Mouse (Mus musculus) ES-E14 (cell line): ENCODE measurements around the gene Rag1. TPM values are rescaled to one million over a fixed set of nuclear protein-coding genes. Genes with fewer than 3 reads are reported as not detected.
A peak's percentile ranks its signal among the peaks of the same experiment; 100 is the strongest.

ENCODE experiments used
- DNase-seq: peaks from one replicate; pipeline ENCODE4 v3.0.0-alpha.2; 2013; ENCODE audit warnings: low read depth, low spot score
- H3K27ac ChIP-seq: 2 replicates; pipeline ENCODE4 v1.5.1; 2012; ENCODE audit warnings: low read depth, mild to moderate bottlenecking, low read length, moderate library complexity, mixed read lengths; ENCODE audit not compliant: poor library complexity, insufficient read depth, severe bottlenecking
- H3K36me3 ChIP-seq: 2 replicates; pipeline ENCODE4 v1.6.1; 2012; ENCODE audit warnings: mild to moderate bottlenecking, low read length, moderate library complexity, mixed read lengths; ENCODE audit not compliant: control insufficient read depth, poor library complexity, insufficient read depth, severe bottlenecking
- H3K4me1 ChIP-seq, 2 experiments: fragments of 150-350 bp in 1 of 2; sonication (generic) in 1 of 2; 2 replicates each; pipeline ENCODE4 v1.6.1; 2012; ENCODE audit warnings: low read length in 2 of 2, mild to moderate bottlenecking in 1 of 2, mixed read lengths in 1 of 2; ENCODE audit not compliant: control insufficient read depth in 2 of 2, insufficient read depth in 2 of 2, poor library complexity in 1 of 2
- H3K4me3 ChIP-seq, 2 experiments: fragments of 150-350 bp in 1 of 2; sonication (generic) in 1 of 2; 2 replicates each; pipeline ENCODE4 v1.5.1; 2012; ENCODE audit warnings: low read length in 2 of 2, low read depth in 1 of 2, mild to moderate bottlenecking in 1 of 2, mixed read lengths in 1 of 2; ENCODE audit not compliant: insufficient read depth in 1 of 2, poor library complexity in 1 of 2, severe bottlenecking in 1 of 2
- H3K9ac ChIP-seq: 2 replicates; pipeline ENCODE4 v1.6.1; 2012; ENCODE audit warnings: low read depth, mild to moderate bottlenecking, low read length, mixed read lengths; ENCODE audit not compliant: poor library complexity, insufficient read depth, severe bottlenecking
- H3K9me3 ChIP-seq: fragments of 150-350 bp; sonication (generic); 2 replicates; pipeline ENCODE4 v1.6.1; 2012; ENCODE audit warnings: low read depth, mild to moderate bottlenecking, low read length; ENCODE audit not compliant: control insufficient read depth, insufficient read depth
- CHD2 ChIP-seq: IDR thresholded peaks from 2 replicates; pipeline ENCODE4 v1.6.1; 2014; ENCODE audit warnings: mild to moderate bottlenecking, low read depth, low read length, inconsistent platforms
- HCFC1 ChIP-seq: IDR thresholded peaks from 2 replicates; pipeline ENCODE4 v1.6.1; 2012; ENCODE audit warnings: low read length, inconsistent platforms, borderline replicate concordance; ENCODE audit not compliant: insufficient read depth
- MAFK ChIP-seq: IDR thresholded peaks from 2 replicates; pipeline ENCODE4 v1.6.1; 2014; ENCODE audit warnings: mild to moderate bottlenecking, low read depth, low read length, inconsistent platforms; ENCODE audit not compliant: insufficient read depth
- ZC3H11A ChIP-seq: IDR thresholded peaks from 2 replicates; pipeline ENCODE4 v1.6.1; 2012; ENCODE audit warnings: low read depth, mild to moderate bottlenecking, inconsistent platforms, low read length, borderline replicate concordance
- ZNF384 ChIP-seq: IDR thresholded peaks from 2 replicates; pipeline ENCODE4 v1.6.1; 2012; ENCODE audit warnings: low read depth, low read length, inconsistent platforms
- in situ Hi-C, 2 experiments: fragments of 600-800 bp; cut with MboI; formaldehyde crosslinking; loops; one replicate each; pipeline ENCODE4 v1.15.1; 2025; ENCODE audit warnings: low sequenced_read_pairs in 2 of 2, inconsistent platforms in 1 of 2; ENCODE audit not compliant: unreplicated experiment in 2 of 2
- total RNA-seq: library from RNA; depleted of rRNA; stranded (reverse); fragments of 300-350 nt; gene quantifications from 2 replicates; pipeline ENCODE4 v1.2.3, GENCODE M21; 2012

The Rag1 gene
- total RNA-seq, 1 experiment = not detected

DNA sequence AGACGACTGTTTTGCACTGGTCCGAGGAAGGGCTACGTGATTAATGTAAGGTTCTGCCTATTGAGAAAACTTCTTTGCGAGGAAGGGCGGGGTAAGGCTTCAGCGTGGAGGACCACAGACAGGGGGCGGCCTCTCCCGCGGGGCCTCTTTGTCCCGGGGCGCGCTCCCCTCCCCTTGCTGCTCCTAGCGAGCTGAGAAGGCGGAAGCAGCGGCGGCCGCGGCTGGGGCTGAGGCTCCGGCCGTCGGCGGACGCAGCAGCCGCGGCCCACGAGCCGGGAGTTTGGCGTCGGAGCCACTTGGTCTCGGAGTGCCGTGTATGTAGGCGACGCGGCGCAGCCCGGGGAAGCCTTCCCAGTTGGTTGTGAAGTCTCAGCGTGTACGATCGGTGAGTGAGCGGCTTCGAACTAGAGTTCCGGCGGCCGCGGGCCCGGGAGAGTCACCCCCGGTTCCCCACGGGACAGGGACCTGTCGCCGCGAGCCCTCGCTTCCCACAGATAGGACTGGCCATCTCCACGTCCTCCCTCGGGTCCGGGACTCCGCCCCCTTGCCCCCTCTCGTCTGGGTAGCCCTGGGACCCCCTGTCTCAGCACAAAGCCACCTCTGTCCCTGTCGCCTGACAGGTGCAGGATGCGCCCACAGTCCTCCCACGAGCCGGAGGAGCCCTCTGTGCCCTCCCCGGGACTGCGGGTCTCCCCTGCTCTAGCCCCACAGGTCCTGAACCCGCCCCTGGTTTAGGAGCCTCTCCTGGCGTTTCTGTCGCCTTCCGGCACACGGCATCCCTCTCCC, 29.1 kb upstream of the Rag1 start, which contains the start of gene Traf6:
Gene Traf6, plus strand, starts transcription at position 194 of the 786 bp plus-strand sequence.
- H3K9ac ChIP-seq = peak within 1 kb of the TSS; percentile 94
- peak; percentile 56; the same call in 1 of the 2 replicates for TF ChIP-seq HCFC1
- no peak for TF ChIP-seq ZNF384
- no peaks in the 10 kb centered on the region for H3K36me3 ChIP-seq
- no peak within 1 kb of the TSS for H3K27ac ChIP-seq
- H3K4me1 ChIP-seq = no peaks in the 10 kb centered on the region
- peak within 1 kb of the TSS; percentile 93 to 95 for H3K4me3 ChIP-seq
- no peaks in the 10 kb centered on the region for H3K9me3 ChIP-seq
- in situ Hi-C loops = no loop called here
- peak; percentile 60 for DNase-seq

DNA sequence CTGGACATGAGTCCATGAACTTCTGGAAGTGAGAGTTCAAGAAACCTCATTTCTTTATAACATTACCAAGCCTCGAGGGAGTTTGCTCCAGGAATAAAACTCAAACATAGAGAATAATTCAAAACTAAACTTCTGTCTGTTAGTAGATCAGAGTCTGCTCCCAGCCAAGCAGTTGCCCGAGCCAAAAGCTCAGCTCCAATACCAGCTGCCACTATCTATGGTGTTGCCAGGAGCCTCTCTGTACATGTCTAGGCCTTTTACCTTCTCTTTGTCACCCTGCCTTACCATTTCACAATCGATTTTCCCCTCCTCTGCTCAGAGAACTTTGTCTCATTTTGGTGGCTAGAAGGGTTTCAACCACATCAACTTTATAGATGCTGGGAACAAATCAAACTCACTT, 24.2 kb upstream of the Rag1 start:
- TF ChIP-seq MAFK = no peak
- TF ChIP-seq ZNF384 = no peak
- TF ChIP-seq ZC3H11A = no peak
- H3K27ac ChIP-seq = no peak overlapping the region
- H3K9ac ChIP-seq = no peak overlapping the region
- no peak overlapping the region for H3K4me3 ChIP-seq
- in situ Hi-C loops = no loop called here
- H3K9me3 ChIP-seq = no peaks in the 10 kb centered on the region
- no peaks in the 10 kb centered on the region; a peak in 1 of 4 replicates for H3K4me1 ChIP-seq
- no peak for DNase-seq
- H3K36me3 ChIP-seq = no peaks in the 10 kb centered on the region

DNA sequence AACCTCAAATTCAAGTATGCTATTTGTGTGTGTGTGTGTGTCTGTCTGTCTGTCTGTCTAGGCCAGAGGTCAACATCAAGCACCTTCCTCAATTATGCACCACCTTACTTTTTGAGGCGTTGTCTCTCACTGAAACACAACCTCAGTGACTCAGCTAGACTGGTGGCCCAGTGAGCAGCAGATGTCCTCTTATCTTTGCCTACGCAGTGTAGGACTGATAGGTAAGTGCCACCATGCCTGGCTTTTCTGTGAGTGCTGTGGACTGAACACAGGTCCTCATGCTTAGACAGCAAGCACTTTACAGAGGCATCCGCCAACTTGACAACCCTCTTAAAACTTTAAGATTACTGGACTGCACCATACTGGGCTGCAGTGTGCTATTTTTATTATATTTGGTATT, 19.4 kb upstream of the Rag1 start:
- in situ Hi-C loops = no loop called here
- no peak for DNase-seq
- no peak for TF ChIP-seq CHD2
- no peak for TF ChIP-seq ZNF384
- no peak for TF ChIP-seq HCFC1
- TF ChIP-seq MAFK = no peak
- TF ChIP-seq ZC3H11A = no peak
- H3K9me3 ChIP-seq = no peaks in the 10 kb centered on the region
- H3K36me3 ChIP-seq = no peaks in the 10 kb centered on the region
- H3K4me1 ChIP-seq = peaks cover 2 to 9% of the 10 kb centered on the region in 2 experiments; a peak in 2 of 4 replicates
- no peak overlapping the region for H3K9ac ChIP-seq
- H3K27ac ChIP-seq = no peak overlapping the region
- H3K4me3 ChIP-seq = no peak overlapping the region

DNA sequence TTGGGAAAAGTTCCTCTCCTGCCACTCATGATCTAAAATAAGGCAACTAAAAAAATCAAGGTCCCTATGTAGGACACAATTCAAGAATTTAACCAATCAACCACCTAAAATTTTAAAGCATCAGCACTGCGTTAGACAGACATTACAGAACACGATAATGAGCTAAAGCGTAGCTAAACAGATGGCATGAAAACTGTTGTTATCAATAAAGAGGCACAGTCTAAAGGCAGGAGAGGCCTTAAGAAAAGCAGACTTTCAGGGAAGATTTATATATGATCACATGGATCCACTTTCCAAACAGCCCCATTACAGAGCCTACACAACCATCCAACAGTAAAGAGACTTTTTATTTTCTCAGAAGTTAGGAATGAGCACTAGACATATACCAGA, 16.4 kb upstream of the Rag1 start:
- no peak overlapping the region for H3K27ac ChIP-seq
- H3K9me3 ChIP-seq = no peaks in the 10 kb centered on the region
- H3K9ac ChIP-seq = no peak overlapping the region
- no peaks in the 10 kb centered on the region for H3K36me3 ChIP-seq
- no peak for DNase-seq
- peaks cover 2 to 9% of the 10 kb centered on the region in 2 experiments; a peak in 2 of 4 replicates for H3K4me1 ChIP-seq
- in situ Hi-C loops = no loop called here
- TF ChIP-seq ZNF384 (no peak), MAFK (no peak), CHD2 (no peak), ZC3H11A (no peak)
- no peak overlapping the region for H3K4me3 ChIP-seq
